Mouse (Mus musculus): ENCODE results near the gene Six2. TPM values are rescaled to one million over a fixed set of nuclear protein-coding genes. Genes with fewer than 3 reads are reported as not detected.
A peak's percentile ranks its signal among the peaks of the same experiment; 100 is the strongest.

Six2 gene
- 0.21 and 2.2 TPM in 2 replicates for polyA plus RNA-seq (2015; fragmentation: Nextera tagmentation; extraction: Ambion mirVana)

DNA sequence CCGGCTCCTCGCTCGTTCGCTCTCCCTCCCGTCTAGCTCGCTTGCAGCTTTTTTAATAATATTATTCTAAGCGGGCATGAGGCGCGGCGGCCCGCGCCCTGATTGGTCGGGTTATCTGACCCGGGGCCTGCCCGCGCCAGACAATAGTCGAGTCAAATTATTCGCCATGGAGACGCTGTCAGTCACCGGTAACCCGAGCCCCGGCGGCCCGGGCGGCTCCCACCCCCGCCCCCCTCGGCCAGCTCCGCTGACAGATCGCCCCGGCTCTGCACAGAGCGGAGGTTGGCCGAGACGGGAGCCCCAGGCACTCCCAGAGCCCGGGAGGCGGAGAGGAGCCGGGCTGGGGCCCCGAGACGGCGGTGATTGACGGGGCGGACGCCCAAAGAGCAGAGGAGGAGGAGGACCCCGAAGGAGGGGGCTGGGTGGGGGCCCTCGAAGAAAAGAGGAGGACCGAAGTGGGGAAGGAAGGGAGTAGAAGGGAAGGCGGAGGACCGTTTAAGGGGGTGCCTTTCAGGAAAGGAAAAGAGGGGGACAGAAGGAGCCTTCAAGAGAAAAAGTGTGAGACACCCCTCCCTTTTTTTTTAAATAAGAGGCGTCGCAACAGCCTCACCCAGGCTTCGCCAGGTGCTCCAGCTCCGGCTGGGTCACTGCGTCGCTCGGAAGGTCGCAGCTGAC, at the start of gene Six2:
Six2 (minus strand) TSS at position 39 of the 675 bp plus-strand sequence.
- Histone ChIP-seq H3K4me1 (replicated peaks) (peaks cover 34% of the 10 kb centered on the region), H3K4me2 (peak within 1 kb of the TSS; percentile 92), H3K9me3 (replicated peaks) (no peaks in the 10 kb centered on the region), H3K27me3 (peaks cover 95% of the 10 kb centered on the region), H3K9ac (peak within 1 kb of the TSS; percentile 45), H3K36me3 (no peaks in the 10 kb centered on the region), H3K4me3 (peak within 1 kb of the TSS; percentile 51), H3K27ac (no peak within 1 kb of the TSS)
- under 1% methylated on average over 55 of the region's 55 CpGs for WGBS
- peak; percentile 88 for ATAC-seq (replicated peaks; ENCODE audit: insufficient number of reproducible peaks, insufficient read depth, low FRiP score, low read depth)

DNA sequence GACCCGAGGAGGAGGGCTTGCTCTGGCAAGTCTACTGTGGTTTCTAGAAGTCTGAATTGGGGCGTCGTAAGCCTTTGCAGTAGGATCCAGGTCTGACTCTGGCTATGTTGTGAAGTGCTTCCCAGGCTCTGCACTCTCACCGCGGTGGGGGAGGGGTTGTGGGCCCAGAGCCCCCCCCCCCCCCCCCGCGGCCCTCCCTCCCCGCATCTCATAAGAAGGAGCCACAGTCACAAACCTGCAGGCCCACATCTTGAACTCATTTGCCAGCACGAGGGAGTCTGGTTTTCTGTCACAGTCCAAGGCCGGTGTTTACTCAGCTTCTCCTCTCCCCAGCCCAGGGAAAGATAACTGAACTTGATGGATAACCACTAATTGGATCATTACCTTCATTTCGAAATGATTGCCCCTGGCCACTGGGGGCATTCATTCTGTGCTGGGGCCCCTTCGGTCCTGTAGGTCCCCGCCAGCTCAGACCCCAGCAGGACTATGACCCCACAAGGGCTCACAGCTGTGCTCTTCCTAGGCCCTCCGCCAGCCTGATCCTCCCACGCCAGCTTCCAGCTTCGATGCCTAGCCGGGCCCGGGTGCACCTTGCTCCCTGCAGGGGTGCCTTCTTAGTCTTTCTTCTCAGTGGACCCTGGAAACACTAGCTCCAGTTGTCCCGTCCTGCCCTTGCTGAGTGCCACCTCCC, 49.2 kb upstream of the Six2 start:
- no peak overlapping the region for H3K9ac ChIP-seq
- no peak for ATAC-seq (replicated peaks; ENCODE audit: insufficient number of reproducible peaks, insufficient read depth, low FRiP score, low read depth)
- 38% methylated on average over 19 of the region's 19 CpGs for WGBS
- H3K4me1 ChIP-seq (replicated peaks), result no peaks in the 10 kb centered on the region
- no peak overlapping the region for H3K4me3 ChIP-seq
- no peaks in the 10 kb centered on the region for H3K36me3 ChIP-seq
- H3K9me3 ChIP-seq (replicated peaks), result no peaks in the 10 kb centered on the region
- no peak overlapping the region for H3K27ac ChIP-seq
- H3K4me2 ChIP-seq, result no peak overlapping the region
- H3K27me3 ChIP-seq, result 0 out of 2 replicates have a peak, but pooled peaks cover 5% of the 10 kb centered on the region

DNA sequence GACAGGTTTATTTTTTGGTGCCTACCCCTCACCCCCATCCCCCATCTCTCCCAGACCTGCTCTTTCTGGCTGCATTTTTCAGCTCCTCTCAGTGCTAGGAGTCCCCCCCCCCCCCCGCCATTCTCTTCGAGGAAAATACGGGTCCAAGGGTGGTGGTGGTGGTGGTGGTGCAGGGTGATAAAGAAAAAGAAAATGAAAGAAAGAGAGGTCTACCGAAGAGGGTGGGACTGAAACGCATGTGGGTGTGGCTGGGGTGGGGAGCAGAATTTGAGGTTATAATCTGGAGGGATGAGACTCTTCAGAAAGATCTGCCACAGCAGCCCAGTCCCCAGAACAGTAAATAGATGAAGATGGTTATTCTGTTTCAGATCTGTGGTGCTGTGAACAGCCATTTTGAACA, 43.3 kb upstream of the Six2 start:
- WGBS, result 63% methylated on average over 5 of the region's 5 CpGs
- peaks cover 4% of the 10 kb centered on the region for H3K4me1 ChIP-seq (replicated peaks)

DNA sequence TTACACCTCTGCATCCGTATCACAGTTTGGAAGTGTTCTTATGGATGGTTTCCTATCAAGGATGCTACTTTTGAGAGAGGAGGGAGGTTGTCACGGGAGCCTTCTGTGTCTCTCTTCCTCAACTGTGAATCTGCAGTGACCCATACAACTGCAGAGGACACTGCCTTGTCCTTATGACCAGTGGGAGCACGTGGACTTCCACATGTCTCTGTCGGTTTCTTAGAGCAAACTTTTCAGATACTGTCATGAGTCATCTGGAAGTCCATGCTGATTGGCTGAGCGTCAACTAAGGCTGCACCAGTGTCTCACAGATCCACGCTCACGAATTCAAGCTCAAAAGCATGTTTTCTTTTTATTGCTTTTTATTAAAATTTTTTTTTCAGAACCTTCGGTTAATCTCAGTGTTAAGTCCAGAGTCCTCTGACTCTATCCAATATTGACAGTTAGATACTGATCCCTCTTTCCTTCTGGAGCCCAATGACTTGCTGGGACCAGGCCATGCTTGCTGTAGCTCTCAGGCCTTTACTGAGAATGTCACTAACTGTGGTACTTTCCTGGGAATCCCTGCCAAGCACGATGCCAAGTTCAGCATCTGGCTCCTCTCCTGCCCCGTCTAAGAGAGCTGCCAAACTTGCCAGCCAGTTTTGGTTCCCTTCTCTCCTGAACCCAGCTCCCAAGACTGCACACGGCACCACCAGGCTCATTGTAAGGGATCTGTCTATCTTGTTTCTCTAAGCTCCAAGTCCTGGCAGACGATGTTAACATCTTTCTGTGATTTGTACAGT, 42.3 kb upstream of the Six2 start:
- 80% methylated on average over 12 of the region's 12 CpGs for WGBS
- Histone ChIP-seq H3K27me3 (0 out of 2 replicates have a peak, but pooled peaks cover 5% of the 10 kb centered on the region), H3K9me3 (replicated peaks) (no peaks in the 10 kb centered on the region), H3K4me1 (replicated peaks) (peaks cover 4% of the 10 kb centered on the region), H3K4me3 (no peak overlapping the region), H3K27ac (no peak overlapping the region), H3K9ac (no peak overlapping the region), H3K4me2 (no peak overlapping the region), H3K36me3 (no peaks in the 10 kb centered on the region)
- ATAC-seq (replicated peaks; ENCODE audit: insufficient number of reproducible peaks, insufficient read depth, low FRiP score, low read depth), result no peak

More for the DNA sequence above, 43.3 kb upstream of the Six2 start:
- H3K9me3 ChIP-seq (replicated peaks), result no peaks in the 10 kb centered on the region
- H3K27me3 ChIP-seq, result 0 out of 2 replicates have a peak, but pooled peaks cover 5% of the 10 kb centered on the region
- no peak for ATAC-seq (replicated peaks; ENCODE audit: insufficient number of reproducible peaks, insufficient read depth, low FRiP score, low read depth)
- H3K4me3 ChIP-seq, result no peak overlapping the region
- no peak overlapping the region for H3K9ac ChIP-seq
- H3K27ac ChIP-seq, result no peak overlapping the region
- H3K36me3 ChIP-seq, result no peaks in the 10 kb centered on the region
- H3K4me2 ChIP-seq, result no peak overlapping the region

DNA sequence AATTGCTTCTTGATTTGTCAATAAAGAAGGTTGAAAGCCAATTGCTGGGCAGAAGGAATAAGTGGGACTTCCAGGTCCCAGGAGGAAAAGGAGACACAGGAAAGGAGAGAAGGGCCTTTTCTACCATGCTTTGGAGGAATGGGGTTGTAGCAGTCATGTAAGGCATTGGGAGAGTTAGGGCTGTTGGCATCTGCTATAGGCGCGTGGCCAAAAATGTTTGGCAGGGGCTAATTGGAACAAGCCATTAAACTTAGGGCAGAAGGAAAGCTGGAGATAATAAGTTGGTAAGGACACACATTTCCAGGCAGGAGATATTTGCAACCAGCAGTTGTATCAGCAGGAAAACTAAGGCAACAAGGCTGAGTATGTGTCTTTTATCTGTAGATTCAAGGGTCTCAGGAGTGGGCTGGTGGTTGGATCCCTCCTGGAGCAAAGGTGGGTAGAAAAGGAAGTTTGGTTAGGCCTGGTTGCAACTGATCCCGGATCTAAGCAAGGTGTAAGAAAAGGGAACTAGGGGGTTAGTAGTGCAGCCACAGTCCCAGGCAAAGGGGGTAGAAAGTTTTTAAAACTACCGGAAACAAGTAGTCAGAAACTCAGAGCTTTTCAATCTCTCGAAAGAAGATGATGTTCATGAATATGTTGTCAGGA, 40.1 kb upstream of the Six2 start:
- peaks cover 4% of the 10 kb centered on the region for H3K4me1 ChIP-seq (replicated peaks)
- no peak for ATAC-seq (replicated peaks; ENCODE audit: insufficient number of reproducible peaks, insufficient read depth, low FRiP score, low read depth)
- WGBS, result 82% methylated on average over 5 of the region's 5 CpGs
- H3K36me3 ChIP-seq, result no peaks in the 10 kb centered on the region
- no peaks in the 10 kb centered on the region for H3K27me3 ChIP-seq
- 0 out of 2 replicates have a peak overlapping the region, but pooled peaks have one; percentile 20 for H3K27ac ChIP-seq
- no peaks in the 10 kb centered on the region for H3K9me3 ChIP-seq (replicated peaks)
- no peak overlapping the region for H3K9ac ChIP-seq
- H3K4me2 ChIP-seq, result no peak overlapping the region
- no peak overlapping the region for H3K4me3 ChIP-seq

DNA sequence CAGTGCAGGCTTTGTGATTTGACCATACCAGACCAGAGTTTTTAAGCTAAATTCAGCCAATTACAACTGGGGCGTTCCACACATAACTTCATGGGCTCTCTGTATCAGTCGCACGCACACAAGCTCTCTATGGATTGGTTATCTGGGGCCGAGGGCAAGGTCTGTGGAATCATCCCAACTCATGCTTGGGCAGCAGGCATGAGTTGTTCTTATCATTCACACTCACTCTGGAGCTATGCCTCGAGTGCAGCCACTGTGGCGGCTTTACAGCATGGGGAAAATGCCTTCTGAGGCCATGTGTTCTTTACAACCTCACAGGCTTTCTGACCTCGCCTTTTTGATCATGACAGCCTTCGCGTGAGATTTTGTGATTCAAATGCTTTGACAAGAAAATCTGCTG, 37.9 kb upstream of the Six2 start:
- no peak overlapping the region for H3K9ac ChIP-seq
- WGBS, result 55% methylated on average over 9 of the region's 9 CpGs
- no peaks in the 10 kb centered on the region for H3K27me3 ChIP-seq
- H3K4me1 ChIP-seq (replicated peaks), result peaks cover 4% of the 10 kb centered on the region
- no peak overlapping the region for H3K27ac ChIP-seq
- ATAC-seq (replicated peaks; ENCODE audit: insufficient number of reproducible peaks, insufficient read depth, low FRiP score, low read depth), result no peak
- no peaks in the 10 kb centered on the region for H3K9me3 ChIP-seq (replicated peaks)
- no peak overlapping the region for H3K4me3 ChIP-seq
- H3K4me2 ChIP-seq, result no peak overlapping the region
- H3K36me3 ChIP-seq, result no peaks in the 10 kb centered on the region

DNA sequence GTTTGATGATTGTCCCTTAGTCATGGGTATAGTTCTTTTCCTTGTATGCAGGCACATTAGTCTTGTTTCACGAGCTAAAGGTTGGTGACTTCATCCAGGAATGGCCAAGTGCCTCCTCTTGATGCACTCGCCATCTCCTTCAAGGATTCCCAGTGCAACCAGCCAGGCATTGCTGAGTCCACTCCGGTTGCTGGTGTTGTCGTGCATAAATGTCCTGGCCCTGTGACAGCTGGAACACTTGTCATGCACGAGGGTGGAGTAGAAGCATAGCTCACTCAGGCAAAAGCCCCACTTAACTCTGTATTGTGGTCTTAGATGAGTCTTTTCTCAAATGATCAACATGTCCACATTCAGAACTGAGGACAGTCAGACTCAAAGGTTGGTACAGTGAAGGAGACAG, 35.1 kb upstream of the Six2 start:
- H3K4me3 ChIP-seq, result no peak overlapping the region
- H3K27ac ChIP-seq, result no peak overlapping the region
- peaks cover 4% of the 10 kb centered on the region for H3K4me1 ChIP-seq (replicated peaks)
- no peak overlapping the region for H3K9ac ChIP-seq
- H3K36me3 ChIP-seq, result no peaks in the 10 kb centered on the region
- whole genome bisulfite sequencing, result 61% methylated on average over 5 of the region's 5 CpGs
- H3K4me2 ChIP-seq, result no peak overlapping the region
- no peaks in the 10 kb centered on the region for H3K9me3 ChIP-seq (replicated peaks)
- no peak for ATAC-seq (replicated peaks; ENCODE audit: insufficient number of reproducible peaks, insufficient read depth, low FRiP score, low read depth)
- no peaks in the 10 kb centered on the region for H3K27me3 ChIP-seq

DNA sequence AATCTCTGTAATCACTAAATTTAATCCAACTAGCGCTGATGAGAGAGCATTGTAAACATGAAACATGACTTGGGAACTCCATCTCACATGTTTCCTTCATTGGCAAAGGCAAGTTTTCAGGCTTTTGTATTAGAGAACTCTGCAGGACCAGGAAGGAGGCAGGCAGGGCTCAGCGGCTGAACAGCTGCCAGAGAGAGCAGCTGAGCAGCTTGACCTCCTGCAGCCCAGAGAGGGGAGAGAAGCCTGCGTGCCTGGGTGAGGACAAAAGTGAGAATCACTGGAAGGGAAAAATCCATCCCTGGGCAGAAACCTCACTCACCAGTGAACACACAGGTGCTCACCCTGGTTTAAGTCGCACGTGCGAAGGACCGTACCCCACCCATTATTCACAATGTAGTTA, 29.2 kb upstream of the Six2 start:
- H3K9me3 ChIP-seq (replicated peaks), result no peaks in the 10 kb centered on the region

DNA sequence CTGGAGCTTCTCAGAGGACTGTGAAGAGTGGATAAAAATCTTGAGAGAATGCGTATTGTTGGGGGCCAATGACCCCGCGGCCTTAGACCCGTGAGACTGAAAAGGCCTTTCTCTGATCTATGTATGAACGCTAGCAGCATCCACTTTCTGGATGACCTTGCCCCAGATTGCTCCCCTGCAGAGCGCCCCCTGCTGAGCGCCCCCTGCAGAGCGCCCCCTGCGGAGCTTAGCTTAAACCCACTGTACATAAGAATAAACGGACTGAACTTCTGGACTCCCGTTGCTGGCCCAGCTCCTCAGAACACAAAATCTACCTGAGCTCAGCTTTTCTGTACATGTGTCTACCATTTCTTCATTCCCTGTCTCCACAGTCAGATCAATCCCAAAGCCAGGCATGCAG, 27.7 kb upstream of the Six2 start:
- Histone ChIP-seq H3K9me3 (replicated peaks) (no peaks in the 10 kb centered on the region), H3K36me3 (no peaks in the 10 kb centered on the region), H3K4me3 (no peak overlapping the region), H3K4me2 (no peak overlapping the region), H3K9ac (no peak overlapping the region), H3K4me1 (replicated peaks) (no peaks in the 10 kb centered on the region), H3K27ac (no peak overlapping the region), H3K27me3 (0 out of 2 replicates have a peak, but pooled peaks cover 8% of the 10 kb centered on the region)
- WGBS, result 69% methylated on average over 11 of the region's 11 CpGs
- no peak for ATAC-seq (replicated peaks; ENCODE audit: insufficient number of reproducible peaks, insufficient read depth, low FRiP score, low read depth)

More for the DNA sequence above, 29.2 kb upstream of the Six2 start:
- no peak for ATAC-seq (replicated peaks; ENCODE audit: insufficient number of reproducible peaks, insufficient read depth, low FRiP score, low read depth)
- Histone ChIP-seq H3K4me2 (no peak overlapping the region), H3K4me3 (no peak overlapping the region), H3K9ac (no peak overlapping the region), H3K27me3 (0 out of 2 replicates have a peak, but pooled peaks cover 8% of the 10 kb centered on the region), H3K36me3 (no peaks in the 10 kb centered on the region), H3K27ac (no peak overlapping the region), H3K4me1 (replicated peaks) (no peaks in the 10 kb centered on the region)
- 68% methylated on average over 7 of the region's 7 CpGs for WGBS

DNA sequence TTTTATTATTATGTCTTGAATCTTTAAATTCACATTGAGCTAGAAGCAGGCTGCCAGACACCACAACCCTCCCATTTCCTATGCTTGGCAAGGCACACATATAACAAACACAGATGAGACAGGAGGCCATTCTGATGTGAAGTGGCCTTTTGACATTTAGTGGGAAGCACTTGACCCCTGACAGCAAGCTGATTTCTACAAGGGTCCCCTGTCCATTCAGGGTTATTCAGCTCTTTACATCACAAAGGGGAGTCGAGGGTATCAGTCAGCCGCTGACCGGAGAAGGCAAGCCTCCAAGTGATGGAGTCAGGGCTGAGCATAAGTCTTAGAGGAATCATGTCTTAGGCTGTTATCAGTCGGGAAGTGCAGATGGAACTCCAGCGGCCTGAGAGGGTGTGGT, 26.3 kb upstream of the Six2 start:
- Histone ChIP-seq H3K27me3 (0 out of 2 replicates have a peak, but pooled peaks cover 8% of the 10 kb centered on the region), H3K27ac (no peak overlapping the region), H3K4me2 (no peak overlapping the region), H3K9ac (no peak overlapping the region), H3K9me3 (replicated peaks) (no peaks in the 10 kb centered on the region), H3K4me1 (replicated peaks) (no peaks in the 10 kb centered on the region), H3K36me3 (no peaks in the 10 kb centered on the region), H3K4me3 (no peak overlapping the region)
- WGBS, result 47% methylated on average over 5 of the region's 5 CpGs
- no peak for ATAC-seq (replicated peaks; ENCODE audit: insufficient number of reproducible peaks, insufficient read depth, low FRiP score, low read depth)

DNA sequence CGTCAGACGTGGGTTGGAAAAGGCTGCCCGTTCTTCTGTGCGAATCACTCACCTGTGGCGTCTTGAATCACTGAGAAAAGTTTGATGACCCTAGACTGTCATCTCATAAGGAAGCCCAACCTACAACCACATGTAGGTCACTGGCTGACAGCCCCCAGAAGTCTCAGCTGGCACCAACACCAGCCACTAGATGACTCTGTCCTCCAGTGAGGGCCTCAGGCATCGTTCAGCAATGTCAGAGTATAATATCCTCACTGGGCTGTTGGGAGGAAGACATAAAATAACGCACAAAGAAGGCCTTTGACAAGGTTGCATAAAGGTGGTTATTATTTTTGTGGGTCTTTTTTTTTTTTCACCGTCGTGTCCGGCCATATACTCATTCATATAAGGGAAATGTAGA, 24.8 kb upstream of the Six2 start:
- no peak for ATAC-seq (replicated peaks; ENCODE audit: insufficient number of reproducible peaks, insufficient read depth, low FRiP score, low read depth)
- H3K4me2 ChIP-seq, result no peak overlapping the region
- H3K9me3 ChIP-seq (replicated peaks), result no peaks in the 10 kb centered on the region
- H3K27ac ChIP-seq, result no peak overlapping the region
- H3K4me3 ChIP-seq, result no peak overlapping the region
- H3K9ac ChIP-seq, result no peak overlapping the region
- no peaks in the 10 kb centered on the region for H3K36me3 ChIP-seq
- H3K4me1 ChIP-seq (replicated peaks), result no peaks in the 10 kb centered on the region
- 88% methylated on average over 10 of the region's 10 CpGs for WGBS
- H3K27me3 ChIP-seq, result 0 out of 2 replicates have a peak, but pooled peaks cover 7% of the 10 kb centered on the region

Data from heart, embryonic 15.5 days (tissue).